Mouse (Mus musculus) embryo, embryonic 11.5 days (tissue): ENCODE data around the gene Ankle2.

ENCODE experiments used
- DNase-seq: peaks from one replicate; pipeline ENCODE4 v3.0.0-alpha.2; 2012; ENCODE audit warnings: low read depth, low spot score

The Ankle2 gene

GRCm38 (mm10) chr5:110230780-110231461 is at the start of gene Ankle2:
Gene Ankle2, plus strand, starts transcription at chr5:110231004.
- DNase-seq = peak; percentile 93

GRCm38 (mm10) chr5:110181716-110182115 is 49.1 kb upstream of the Ankle2 start:
- no peak for DNase-seq

GRCm38 (mm10) chr5:110203164-110203895 is 27.5 kb upstream of the Ankle2 start:
- DNase-seq = no peak

GRCm38 (mm10) chr5:110204777-110205176 is 26.0 kb upstream of the Ankle2 start:
- DNase-seq = no peak

GRCm38 (mm10) chr5:110211312-110211711 is 19.5 kb upstream of the Ankle2 start:
- no peak for DNase-seq

- no peak for DNase-seq
Measured at GRCm38 (mm10) chr5:110216780-110217179, 14.0 kb upstream of the Ankle2 start.

GRCm38 (mm10) chr5:110220331-110220730 is 10.5 kb upstream of the Ankle2 start:
- no peak for DNase-seq

- no peak for DNase-seq
Measured at GRCm38 (mm10) chr5:110222757-110223156, 8.0 kb upstream of the Ankle2 start.

GRCm38 (mm10) chr5:110225056-110225455 is 5.7 kb upstream of the Ankle2 start:
- no peak for DNase-seq

GRCm38 (mm10) chr5:110227336-110227883 is 3.4 kb upstream of the Ankle2 start:
- DNase-seq = no peak

GRCm38 (mm10) chr5:110230401-110230779 is 414 bp upstream of the Ankle2 start:
- no peak for DNase-seq

- no peak for DNase-seq
Measured at GRCm38 (mm10) chr5:110231638-110232037, 834 bp downstream of the Ankle2 start.

- no peak for DNase-seq
Measured at GRCm38 (mm10) chr5:110232346-110232745, 1.5 kb downstream of the Ankle2 start.

- DNase-seq = no peak
Measured at GRCm38 (mm10) chr5:110244091-110244490, 13.3 kb downstream of the Ankle2 start.

- no peak for DNase-seq
Measured at GRCm38 (mm10) chr5:110266941-110267340, 36.1 kb downstream of the Ankle2 start.

GRCm38 (mm10) chr5:110269141-110270101 is 38.6 kb downstream of the Ankle2 start, which contains the start of gene Pgam5:
Gene Pgam5, minus strand, starts transcription at chr5:110269913.
- peak; percentile 90 for DNase-seq

GRCm38 (mm10) chr5:110270242-110270641 is 39.4 kb downstream of the Ankle2 start:
- no peak for DNase-seq

- no peak for DNase-seq
Measured at GRCm38 (mm10) chr5:110274147-110274546, 43.3 kb downstream of the Ankle2 start.

- no peak for DNase-seq
Measured at GRCm38 (mm10) chr5:110274846-110275245, 44.0 kb downstream of the Ankle2 start.

GRCm38 (mm10) chr5:110276391-110276790 is 45.6 kb downstream of the Ankle2 start:
- DNase-seq = no peak

GRCm38 (mm10) chr5:110276910-110277309 is 46.1 kb downstream of the Ankle2 start:
- no peak for DNase-seq

- no peak for DNase-seq
Measured at GRCm38 (mm10) chr5:110281984-110282383, 51.2 kb downstream of the Ankle2 start.
